28 mouse cellular contexts compared by ENCODE assay signal in the genomic region with DNA sequence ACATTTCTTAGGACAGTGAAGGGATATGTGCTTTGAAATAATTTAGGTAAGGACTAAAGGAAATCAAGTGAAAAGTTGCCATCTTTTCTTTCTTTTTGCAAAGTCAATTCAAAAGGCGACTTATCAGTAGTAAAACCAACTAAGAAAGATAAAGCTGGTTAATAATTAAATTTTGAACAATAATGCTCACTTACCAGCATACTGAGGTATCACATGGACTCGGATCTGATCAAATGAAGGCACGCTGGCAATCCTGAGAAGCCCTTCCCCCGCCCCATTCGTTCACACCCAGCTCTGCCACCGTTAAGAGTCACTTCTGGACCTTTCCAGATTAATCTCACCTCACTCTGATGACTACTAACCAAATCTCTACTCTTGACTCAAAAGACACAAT. TPM values are rescaled to one million over a fixed set of nuclear protein-coding genes. Genes with fewer than 3 reads are reported as not detected.
A peak's percentile ranks its signal among the peaks of the same experiment; 100 is the strongest.
DNase-seq lines count a peak whose midpoint lies in the region; ATAC-seq and TF ChIP-seq lines count a peak whose summit lies in the region.
"Had no signal": no experiment of that assay in that cellular context is flagged by ENCODE, and none has a peak within 500 bp of the region (broad histone marks: within the 10 kb centered on the region; RNA-seq: fewer than 3 reads in every experiment).

No protein-coding gene starts in this region.

- no peak overlapping the region for H3K4me3 ChIP-seq in heart, adult 2 months
- no peak overlapping the region for H3K4me3 ChIP-seq in intestine, embryonic 15.5 days (replicated peaks)
- H3K4me3 ChIP-seq in macrophage (ENCODE audit: inconsistent target) = no peak overlapping the region
- no peak overlapping the region for H3K4me3 ChIP-seq in stomach, embryonic 16.5 days (replicated peaks; ENCODE audit: low read length)
- H3K4me3 ChIP-seq: forebrain, embryonic 10.5 days; forebrain, embryonic 13.5 days; heart, embryonic 12.5 days; heart, embryonic 15.5 days had no signal

- intact Hi-C loops in heart, adult 2 months (cut with DNase I) = no loop called here

- peaks cover 12% of the 10 kb centered on the region for H3K36me3 ChIP-seq in heart, adult 2 months (ENCODE audit: control insufficient read depth, insufficient read depth, low read length)
- H3K36me3 ChIP-seq in intestine, embryonic 15.5 days = no peaks in the 10 kb centered on the region
- 0 out of 2 replicates have a peak, but pooled peaks cover 10% of the 10 kb centered on the region for H3K36me3 ChIP-seq in macrophage (ENCODE audit: inconsistent target)
- H3K36me3 ChIP-seq in stomach, embryonic 16.5 days (ENCODE audit: control insufficient read depth, insufficient read depth, low read length) = no peaks in the 10 kb centered on the region
- H3K36me3 ChIP-seq: forebrain, embryonic 10.5 days; heart, embryonic 15.5 days had no signal

- TF ChIP-seq POLR2A in heart, adult 2 months (IDR thresholded peaks at IDR 0.05; ENCODE audit: insufficient read depth, low read depth, low read length) = no peak

- no peaks in the 10 kb centered on the region for H3K27me3 ChIP-seq in heart, adult 2 months (ENCODE audit: control insufficient read depth, insufficient read depth, low read length)
- no peaks in the 10 kb centered on the region for H3K27me3 ChIP-seq in intestine, embryonic 15.5 days (replicated peaks)
- no peaks in the 10 kb centered on the region for H3K27me3 ChIP-seq in stomach, embryonic 16.5 days (ENCODE audit: control insufficient read depth, insufficient read depth, low read length)
- H3K27me3 ChIP-seq: CH12.LX; forebrain, embryonic 13.5 days; heart, embryonic 12.5 days; heart, embryonic 15.5 days; Patski had no signal

- no peak for DNase-seq in heart, adult 2 months
- DNase-seq in heart, postnatal 4 days = no peak
- no peak for DNase-seq in left cerebral cortex, adult 18-20 months (ENCODE audit: low spot score in 2 of 2)
- no peak for DNase-seq in B cell, adult 2 months
- DNase-seq: cerebellum, adult 11-12 months; cerebellum, adult 8-10 months; cerebellum, postnatal 10 days; cerebellum, postnatal 36 days; gastrocnemius, postnatal 10 days; gastrocnemius, postnatal 36 days; heart, adult 11 months; heart, postnatal 10 days; heart, postnatal 36 days had no signal

- no peaks in the 10 kb centered on the region for H3K9me3 ChIP-seq in intestine, embryonic 15.5 days
- no peaks in the 10 kb centered on the region for H3K9me3 ChIP-seq in stomach, embryonic 16.5 days (replicated peaks; ENCODE audit: control insufficient read depth, low read length)
- H3K9me3 ChIP-seq: forebrain, embryonic 10.5 days; forebrain, embryonic 13.5 days; G1E; heart, embryonic 12.5 days; heart, embryonic 15.5 days had no signal

- WGBS in heart, adult 2 months = 74% methylated on average over 6 of the region's 6 CpGs
- WGBS in intestine, embryonic 15.5 days = 57% methylated on average over 6 of the region's 6 CpGs
- WGBS in macrophage (ENCODE audit: missing documents) = 97% methylated on average over 6 of the region's 6 CpGs
- 63% methylated on average over 6 of the region's 6 CpGs for WGBS in stomach, embryonic 16.5 days

- no peak for TF ChIP-seq EP300 in heart, adult 2 months (IDR thresholded peaks at IDR 0.05; ENCODE audit: insufficient read depth, low read depth, low read length)

- no peak overlapping the region for H3K9ac ChIP-seq in heart, adult 2 months (ENCODE audit: low read depth, low read length)
- H3K9ac ChIP-seq in intestine, embryonic 15.5 days = no peak overlapping the region
- H3K9ac ChIP-seq in stomach, embryonic 16.5 days (ENCODE audit: low read length) = no peak overlapping the region
- H3K9ac ChIP-seq: forebrain, embryonic 13.5 days; heart, embryonic 12.5 days; heart, embryonic 15.5 days; hindbrain, embryonic 14.5 days had no signal

- H3K79me2 ChIP-seq in heart, adult 2 months (replicated peaks; ENCODE audit: control insufficient read depth, insufficient read depth, low read length) = no peaks in the 10 kb centered on the region
- peaks cover 40% of the 10 kb centered on the region for H3K79me2 ChIP-seq in macrophage (ENCODE audit: inconsistent target)

- ATAC-seq in intestine, embryonic 15.5 days = peak; percentile 91
- peak; percentile 77; the same call in 1 of the 2 replicates for ATAC-seq in stomach, embryonic 16.5 days (ENCODE audit: insufficient read depth, low FRiP score)
- no peak for ATAC-seq in granulocyte monocyte progenitor cell, adult 5-6 weeks (replicated peaks; ENCODE audit: poor library complexity, severe bottlenecking)
- ATAC-seq: forebrain, embryonic 13.5 days; forebrain, embryonic 16.5 days; hindbrain, postnatal 0 days; Patski had no signal

- TF ChIP-seq CTCF in heart, adult 2 months (IDR thresholded peaks at IDR 0.05) = no peak

- peak overlapping the region; percentile 7; the same call in 1 of the 2 replicates for H3K27ac ChIP-seq in heart, adult 2 months
- H3K27ac ChIP-seq in intestine, embryonic 15.5 days = no peak overlapping the region
- H3K27ac ChIP-seq in macrophage = peak overlapping the region; percentile 17; the same call in 1 of the 2 replicates
- no peak overlapping the region for H3K27ac ChIP-seq in stomach, embryonic 16.5 days (ENCODE audit: low read length)
- H3K27ac ChIP-seq: forebrain, embryonic 10.5 days; forebrain, embryonic 13.5 days; heart, embryonic 15.5 days; hindbrain, embryonic 14.5 days; hindbrain, postnatal 0 days had no signal

- H3K4me2 ChIP-seq in intestine, embryonic 15.5 days (replicated peaks) = no peak overlapping the region; the same call in 1 of the 2 replicates
- no peak overlapping the region for H3K4me2 ChIP-seq in stomach, embryonic 16.5 days (ENCODE audit: low read depth, low read length)
- H3K4me2 ChIP-seq: forebrain, embryonic 13.5 days; heart, embryonic 12.5 days; heart, embryonic 15.5 days; hindbrain, embryonic 14.5 days had no signal

- no peaks in the 10 kb centered on the region; the same call in none of the 2 replicates for H3K4me1 ChIP-seq in heart, adult 2 months (ENCODE audit: control insufficient read depth, insufficient read depth, low read length)
- H3K4me1 ChIP-seq in intestine, embryonic 15.5 days (replicated peaks) = peaks cover 17% of the 10 kb centered on the region
- H3K4me1 ChIP-seq in stomach, embryonic 16.5 days (ENCODE audit: control insufficient read depth, insufficient read depth, low read length) = peaks cover 6% of the 10 kb centered on the region
- H3K4me1 ChIP-seq: forebrain, embryonic 13.5 days had no signal

RNA-seq across cellular contexts. Expression of a gene that starts 52.9 kb away (rescaled TPM):
- 1 to 10 TPM; 1.7 to 2.5 TPM for total RNA-seq in heart, adult 2 months (2021)
- polyA plus RNA-seq in heart, adult 2 months (2012; rRNA removed) = 3.3 and 4.2 TPM in 2 replicates
- 1 to 10 TPM in 1 of 2 experiments, under 1 TPM in 1; 0.69 to 1.4 TPM for total RNA-seq in heart, postnatal 4 days (2021)
- polyA plus RNA-seq in intestine, embryonic 15.5 days (2015; fragmentation: Nextera tagmentation; extraction: Ambion mirVana) = 0.85 and 0.90 TPM in 2 replicates
- 1 to 10 TPM in 2 of 26 experiments, under 1 TPM in 8, not detected in 16; 0.19 to 1.9 (median 0.50) TPM for total RNA-seq in macrophage (2018; cell fraction: chromatin; rRNA removed)
- under 1 TPM in 21 of 26 experiments, not detected in 5; 0.03 to 0.20 (median 0.11) TPM for total RNA-seq in macrophage (2018; cell fraction: cytosol; rRNA removed)
- total RNA-seq in macrophage (2018; cell fraction: nucleus; rRNA removed) = 1 to 10 TPM in 3 of 26 experiments, under 1 TPM in 10, not detected in 13; 0.21 to 4.2 (median 0.47) TPM
- not detected in 3 replicates for polyA plus RNA-seq in macrophage (2018)
- polyA plus RNA-seq in stomach, embryonic 16.5 days (2015; fragmentation: Nextera tagmentation; extraction: Ambion mirVana) = 0.17 and 0.21 TPM in 2 replicates
- under 1 TPM; 0.33 to 0.59 TPM for total RNA-seq in left cerebral cortex, adult 18-20 months (2021)
- total RNA-seq in granulocyte monocyte progenitor cell, adult 5-6 weeks (2014; fragmentation: Nextera tagmentation) = not detected in 2 replicates
- 0.13 TPM in 1 of 2 replicates, not detected in the other for total RNA-seq in granulocyte monocyte progenitor cell, adult 5-6 weeks (2017)
- total RNA-seq: CH12.LX had no signal
- polyA plus RNA-seq: embryonic facial prominence, embryonic 11.5 days; forebrain, embryonic 10.5 days; forebrain, embryonic 13.5 days; G1E had no signal

Comparison
In these comparisons a context has a peak if more than half of its experiments do, and no peak if none do; other contexts are left out.
1. H3K27ac ChIP-seq: peak in heart, adult 2 months (single experiment) and macrophage (single experiment); none in intestine, embryonic 15.5 days (single experiment) and stomach, embryonic 16.5 days (single experiment).